Mouse (Mus musculus): ENCODE data around the gene Elavl2. TPM values are rescaled to one million over a fixed set of nuclear protein-coding genes. Genes with fewer than 3 reads are reported as not detected.

Gene Elavl2
- polyA plus RNA-seq, 1 experiment from 2014 or later = 134 TPM

GRCm38 (mm10) chr4:91380341-91381117, 20.1 kb downstream of the Elavl2 start:
- Histone ChIP-seq H3K4me2 (ENCODE audit: low read length) (peak overlapping the region; percentile 79), H3K27ac (ENCODE audit: low read depth, low read length) (no peak overlapping the region; the same call in 1 of the 2 replicates), H3K4me1 (ENCODE audit: control insufficient read depth, insufficient read depth, low read length) (peaks cover 5% of the 10 kb centered on the region), H3K36me3 (ENCODE audit: control insufficient read depth, insufficient read depth, low read length) (no peaks in the 10 kb centered on the region), H3K4me3 (ENCODE audit: low read depth, low read length) (peak overlapping the region; percentile 31), H3K27me3 (replicated peaks; ENCODE audit: control insufficient read depth, insufficient read depth, low read length) (no peaks in the 10 kb centered on the region), H3K9ac (ENCODE audit: low read length) (peak overlapping the region; percentile 55), H3K9me3 (replicated peaks; ENCODE audit: control insufficient read depth, low read length) (no peaks in the 10 kb centered on the region)
- DNase-seq (ENCODE audit: low spot score) (no peak), ATAC-seq (no peak)
- WGBS = 1% methylated on average over 24 of the region's 24 CpGs

DNA sequence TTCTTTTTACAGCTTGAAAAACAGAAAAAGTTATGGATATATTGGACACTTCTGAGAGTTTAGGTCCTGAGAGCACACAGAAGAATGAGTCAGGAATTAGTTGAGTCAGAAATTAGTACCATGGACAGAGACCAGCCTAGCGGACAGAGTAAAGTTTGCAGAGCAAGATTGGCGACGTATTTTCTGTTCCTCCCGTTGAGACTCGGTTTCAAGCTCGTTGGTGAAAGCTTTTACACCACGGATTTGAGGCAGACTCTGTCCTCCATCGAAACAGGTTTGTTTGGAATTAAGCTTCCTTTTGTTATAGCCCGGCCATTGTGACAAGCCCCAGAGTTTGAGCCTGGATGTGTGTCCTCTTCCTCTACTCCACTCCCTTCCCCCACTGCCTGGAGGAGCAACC, 21.0 kb downstream of the Elavl2 start:
- ATAC-seq = no peak
- Histone ChIP-seq H3K27me3 (replicated peaks; ENCODE audit: control insufficient read depth, insufficient read depth, low read length) (no peaks in the 10 kb centered on the region), H3K4me1 (ENCODE audit: control insufficient read depth, insufficient read depth, low read length) (peaks cover 5% of the 10 kb centered on the region), H3K36me3 (ENCODE audit: control insufficient read depth, insufficient read depth, low read length) (no peaks in the 10 kb centered on the region), H3K27ac (ENCODE audit: low read depth, low read length) (no peak overlapping the region), H3K4me2 (ENCODE audit: low read length) (peak overlapping the region; percentile 79; the same call in 1 of the 2 replicates), H3K9ac (ENCODE audit: low read length) (no peak overlapping the region), H3K4me3 (ENCODE audit: low read depth, low read length) (no peak overlapping the region), H3K9me3 (replicated peaks; ENCODE audit: control insufficient read depth, low read length) (no peaks in the 10 kb centered on the region)
- 3% methylated on average over 9 of the region's 9 CpGs for WGBS
- DNase-seq (ENCODE audit: low spot score) = no peak

GRCm38 (mm10) chr4:91376317-91376910, 24.2 kb downstream of the Elavl2 start:
- no peaks in the 10 kb centered on the region for H3K36me3 ChIP-seq (ENCODE audit: control insufficient read depth, insufficient read depth, low read length)
- peak overlapping the region; percentile 93 for H3K9ac ChIP-seq (ENCODE audit: low read length)
- ATAC-seq (peak; percentile 93), DNase-seq (ENCODE audit: low spot score) (peak; percentile 100)
- under 1% methylated on average over 28 of the region's 28 CpGs for WGBS
- no peaks in the 10 kb centered on the region for H3K9me3 ChIP-seq (replicated peaks; ENCODE audit: control insufficient read depth, low read length)
- 0 out of 2 replicates have a peak, but pooled peaks cover 3% of the 10 kb centered on the region for H3K27me3 ChIP-seq (replicated peaks; ENCODE audit: control insufficient read depth, insufficient read depth, low read length)
- H3K4me3 ChIP-seq (ENCODE audit: low read depth, low read length) = peak overlapping the region; percentile 77
- peak overlapping the region; percentile 78 for H3K27ac ChIP-seq (ENCODE audit: low read depth, low read length)
- peaks cover 20% of the 10 kb centered on the region for H3K4me1 ChIP-seq (ENCODE audit: control insufficient read depth, insufficient read depth, low read length)
- peak overlapping the region; percentile 97 for H3K4me2 ChIP-seq (ENCODE audit: low read length)

- Histone ChIP-seq H3K27ac (ENCODE audit: low read depth, low read length) (peak overlapping the region; percentile 90), H3K4me3 (ENCODE audit: low read depth, low read length) (peak overlapping the region; percentile 77), H3K27me3 (replicated peaks; ENCODE audit: control insufficient read depth, insufficient read depth, low read length) (0 out of 2 replicates have a peak, but pooled peaks cover 3% of the 10 kb centered on the region), H3K9ac (ENCODE audit: low read length) (peak overlapping the region; percentile 93), H3K4me2 (ENCODE audit: low read length) (peak overlapping the region; percentile 97), H3K36me3 (ENCODE audit: control insufficient read depth, insufficient read depth, low read length) (no peaks in the 10 kb centered on the region), H3K4me1 (ENCODE audit: control insufficient read depth, insufficient read depth, low read length) (peaks cover 21% of the 10 kb centered on the region), H3K9me3 (replicated peaks; ENCODE audit: control insufficient read depth, low read length) (no peaks in the 10 kb centered on the region)
- under 1% methylated on average over 7 of the region's 7 CpGs for WGBS
- no peak for ATAC-seq
- DNase-seq (ENCODE audit: low spot score) = peak; percentile 71
These were observed 25.3 kb downstream of the Elavl2 start for GRCm38 (mm10) chr4:91375372-91375687.

GRCm38 (mm10) chr4:91374571-91375371, 25.8 kb downstream of the Elavl2 start:
- peak; percentile 22 for ATAC-seq
- Histone ChIP-seq H3K27ac (ENCODE audit: low read depth, low read length) (peak overlapping the region; percentile 90), H3K4me2 (ENCODE audit: low read length) (peak overlapping the region; percentile 97), H3K4me3 (ENCODE audit: low read depth, low read length) (peak overlapping the region; percentile 77), H3K27me3 (replicated peaks; ENCODE audit: control insufficient read depth, insufficient read depth, low read length) (0 out of 2 replicates have a peak, but pooled peaks cover 3% of the 10 kb centered on the region), H3K36me3 (ENCODE audit: control insufficient read depth, insufficient read depth, low read length) (no peaks in the 10 kb centered on the region), H3K9ac (ENCODE audit: low read length) (peak overlapping the region; percentile 93), H3K4me1 (ENCODE audit: control insufficient read depth, insufficient read depth, low read length) (peaks cover 23% of the 10 kb centered on the region), H3K9me3 (replicated peaks; ENCODE audit: control insufficient read depth, low read length) (no peaks in the 10 kb centered on the region)
- DNase-seq (ENCODE audit: low spot score) = peak; percentile 71
- WGBS = under 1% methylated on average over 46 of the region's 46 CpGs

GRCm38 (mm10) chr4:91372844-91373243, 27.7 kb downstream of the Elavl2 start:
- peak overlapping the region; percentile 77 for H3K4me3 ChIP-seq (ENCODE audit: low read depth, low read length)
- no peak overlapping the region for H3K27ac ChIP-seq (ENCODE audit: low read depth, low read length)
- H3K27me3 ChIP-seq (replicated peaks; ENCODE audit: control insufficient read depth, insufficient read depth, low read length) = 0 out of 2 replicates have a peak, but pooled peaks cover 3% of the 10 kb centered on the region
- no peaks in the 10 kb centered on the region for H3K9me3 ChIP-seq (replicated peaks; ENCODE audit: control insufficient read depth, low read length)
- H3K4me2 ChIP-seq (ENCODE audit: low read length) = peak overlapping the region; percentile 97
- H3K4me1 ChIP-seq (ENCODE audit: control insufficient read depth, insufficient read depth, low read length) = peaks cover 30% of the 10 kb centered on the region
- DNase-seq (ENCODE audit: low spot score) (no peak), ATAC-seq (no peak)
- 5% methylated on average over 13 of the region's 13 CpGs for WGBS
- peaks cover 4% of the 10 kb centered on the region; the same call in 1 of the 2 replicates for H3K36me3 ChIP-seq (ENCODE audit: control insufficient read depth, insufficient read depth, low read length)
- peak overlapping the region; percentile 82; the same call in 1 of the 2 replicates for H3K9ac ChIP-seq (ENCODE audit: low read length)

DNA sequence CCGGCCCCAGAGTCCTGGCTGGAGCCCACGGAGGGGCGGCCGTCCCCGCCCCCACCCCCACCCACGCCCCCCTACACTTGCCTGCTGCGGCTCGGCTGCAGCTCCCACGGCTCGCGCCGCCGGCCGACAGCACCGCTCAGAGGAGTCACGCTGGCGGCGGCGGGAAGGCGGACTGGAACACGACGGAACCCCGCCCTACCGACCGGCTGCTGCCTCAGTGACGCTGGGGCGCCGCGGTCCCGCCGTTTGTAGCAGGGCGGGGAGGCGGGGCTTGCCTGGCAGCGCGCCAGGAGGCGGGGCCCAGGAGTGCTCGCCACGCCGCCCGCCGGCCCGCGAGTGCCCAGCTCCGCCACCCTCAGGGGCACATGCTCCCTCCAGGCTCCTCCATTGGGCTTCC, 28.8 kb downstream of the Elavl2 start:
- peak; percentile 63 for ATAC-seq

DNA sequence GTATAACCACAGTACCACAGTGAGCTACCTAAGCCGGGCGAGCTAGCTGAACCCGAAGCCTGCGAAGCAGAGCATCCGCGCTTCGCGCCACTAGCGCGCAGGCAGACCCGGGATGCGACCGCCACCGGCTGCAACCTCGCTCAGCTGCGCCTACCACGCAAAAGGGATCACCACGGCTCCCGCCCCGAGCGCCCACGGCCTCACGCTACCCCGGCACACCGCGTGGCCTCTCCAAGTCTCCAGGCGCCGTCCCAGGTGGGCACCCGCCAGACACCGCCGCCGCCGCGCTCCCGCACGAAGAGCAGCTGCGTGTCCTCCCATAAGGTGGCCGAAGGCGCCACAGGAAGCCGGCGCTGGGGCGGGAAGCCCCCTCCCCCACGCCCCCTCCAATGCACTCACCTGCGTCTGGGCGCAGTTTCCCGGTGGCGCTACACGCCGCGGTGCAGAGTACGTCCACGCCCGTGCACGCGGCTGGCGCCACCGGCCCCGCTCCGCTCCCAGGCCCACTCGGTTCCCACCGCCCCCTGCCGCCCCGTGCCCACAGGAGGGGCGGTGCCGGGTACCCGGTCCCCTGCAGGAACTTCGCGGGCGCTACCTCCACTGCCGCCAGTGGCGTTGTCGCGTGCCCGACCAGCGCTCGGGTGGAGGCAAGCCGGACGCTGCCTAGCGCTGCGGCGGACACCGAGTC, 29.3 kb downstream of the Elavl2 start:
- peak; percentile 56 for DNase-seq (ENCODE audit: low spot score)
- under 1% methylated on average over 53 of the region's 82 CpGs for WGBS
- H3K4me1 ChIP-seq (ENCODE audit: control insufficient read depth, insufficient read depth, low read length) = peaks cover 30% of the 10 kb centered on the region
- H3K27me3 ChIP-seq (replicated peaks; ENCODE audit: control insufficient read depth, insufficient read depth, low read length) = 0 out of 2 replicates have a peak, but pooled peaks cover 3% of the 10 kb centered on the region
- H3K9ac ChIP-seq (ENCODE audit: low read length) = peak overlapping the region; percentile 82
- H3K9me3 ChIP-seq (replicated peaks; ENCODE audit: control insufficient read depth, low read length) = no peaks in the 10 kb centered on the region
- peak overlapping the region; percentile 97 for H3K4me2 ChIP-seq (ENCODE audit: low read length)
- peaks cover 4% of the 10 kb centered on the region; the same call in 1 of the 2 replicates for H3K36me3 ChIP-seq (ENCODE audit: control insufficient read depth, insufficient read depth, low read length)
- peak overlapping the region; percentile 70 for H3K27ac ChIP-seq (ENCODE audit: low read depth, low read length)
- peak; percentile 40 for ATAC-seq
- peak overlapping the region; percentile 77 for H3K4me3 ChIP-seq (ENCODE audit: low read depth, low read length)

More for the DNA sequence above, 28.8 kb downstream of the Elavl2 start:
- H3K27me3 ChIP-seq (replicated peaks; ENCODE audit: control insufficient read depth, insufficient read depth, low read length) = 0 out of 2 replicates have a peak, but pooled peaks cover 3% of the 10 kb centered on the region
- WGBS = 2% methylated on average over 40 of the region's 44 CpGs
- H3K27ac ChIP-seq (ENCODE audit: low read depth, low read length) = peak overlapping the region; percentile 70; the same call in 1 of the 2 replicates
- H3K4me2 ChIP-seq (ENCODE audit: low read length) = peak overlapping the region; percentile 97
- H3K4me1 ChIP-seq (ENCODE audit: control insufficient read depth, insufficient read depth, low read length) = peaks cover 30% of the 10 kb centered on the region
- no peaks in the 10 kb centered on the region for H3K9me3 ChIP-seq (replicated peaks; ENCODE audit: control insufficient read depth, low read length)
- peak overlapping the region; percentile 77 for H3K4me3 ChIP-seq (ENCODE audit: low read depth, low read length)
- H3K36me3 ChIP-seq (ENCODE audit: control insufficient read depth, insufficient read depth, low read length) = peaks cover 4% of the 10 kb centered on the region; the same call in 1 of the 2 replicates
- H3K9ac ChIP-seq (ENCODE audit: low read length) = peak overlapping the region; percentile 82
- peak; percentile 92 for DNase-seq (ENCODE audit: low spot score)

Data from forebrain, embryonic 14.5 days (tissue).